Mouse (Mus musculus): Measurements from ENCODE around the gene Vat1.
"Not testable (repeated sequence)": the region's sequence is repeated elsewhere in the genome, so short reads cannot be mapped to it uniquely, and the experiment has no call there.

Vat1 gene

GRCm38 (mm10) chr11:101442127-101442693, 23.8 kb downstream of the Vat1 start, which contains the start of gene Rpl27:
Gene Rpl27, plus strand, starts transcription at chr11:101442298.
- DNase-seq (ENCODE audit: low spot score in 2 of 2) = peak; percentile 89 to 95

GRCm38 (mm10) chr11:101441450-101442126, 24.4 kb downstream of the Vat1 start:
- not testable (repeated sequence) for DNase-seq (ENCODE audit: low spot score in 2 of 2)

DNA sequence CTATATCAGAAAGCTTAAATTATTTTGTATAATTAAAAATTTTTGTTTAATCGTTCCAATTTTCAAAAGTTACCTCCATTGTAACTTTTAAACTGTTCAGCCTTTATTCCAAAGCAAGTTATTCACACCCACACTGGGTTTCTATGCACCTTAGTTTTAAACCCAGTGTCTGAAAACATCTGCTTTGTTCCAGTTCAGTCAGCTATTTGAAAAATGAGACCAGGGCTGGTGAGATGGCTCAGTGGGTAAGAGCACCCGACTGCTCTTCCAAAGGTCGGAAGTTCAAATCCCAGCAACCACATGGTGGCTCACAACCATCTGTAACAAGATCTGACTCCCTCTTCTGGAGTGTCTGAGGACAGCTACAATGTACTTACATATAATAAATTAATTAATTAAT, 28.0 kb downstream of the Vat1 start:
- not testable (repeated sequence) for DNase-seq (ENCODE audit: low spot score in 2 of 2)

DNA sequence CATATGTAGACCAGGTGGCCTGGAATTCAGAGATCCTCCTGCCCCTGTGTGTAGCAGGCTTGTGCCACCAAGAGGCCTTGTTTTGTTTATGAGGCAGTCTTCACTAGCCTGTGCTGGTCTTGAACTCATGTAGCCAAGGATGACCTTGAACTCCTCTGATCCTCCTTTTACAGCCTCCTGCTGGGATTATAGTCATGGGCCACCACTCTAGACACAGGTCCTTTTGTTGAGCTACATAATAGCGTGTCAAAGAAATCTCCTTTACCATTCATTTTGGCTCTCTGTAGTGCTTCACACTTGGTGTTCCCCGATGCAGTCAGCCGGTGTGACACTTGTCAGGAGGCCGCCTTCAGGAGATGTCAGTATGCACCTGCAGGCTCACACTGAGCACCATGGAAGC, 29.1 kb downstream of the Vat1 start:
- DNase-seq (ENCODE audit: low spot score in 2 of 2) = no peak

DNA sequence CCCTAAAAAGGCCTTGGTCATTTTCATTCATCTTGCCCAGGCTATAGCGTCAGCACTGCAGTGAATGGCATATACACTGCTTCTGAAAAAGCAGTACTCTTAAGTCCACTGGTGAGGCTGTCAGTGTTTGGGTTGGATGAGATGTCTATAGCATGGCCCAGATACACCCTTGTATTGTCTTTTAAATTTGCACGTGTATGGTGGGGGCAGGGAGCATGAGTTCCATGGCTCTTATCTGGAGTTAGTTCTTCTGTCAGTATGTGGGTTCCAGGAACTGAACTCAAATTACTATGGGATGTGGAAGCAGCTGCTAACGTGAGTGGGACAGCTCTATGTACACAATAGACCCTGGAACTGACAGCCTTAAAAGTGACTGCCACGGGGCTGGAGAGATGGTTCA, 30.2 kb downstream of the Vat1 start:
- DNase-seq (ENCODE audit: low spot score in 2 of 2) = no peak

DNA sequence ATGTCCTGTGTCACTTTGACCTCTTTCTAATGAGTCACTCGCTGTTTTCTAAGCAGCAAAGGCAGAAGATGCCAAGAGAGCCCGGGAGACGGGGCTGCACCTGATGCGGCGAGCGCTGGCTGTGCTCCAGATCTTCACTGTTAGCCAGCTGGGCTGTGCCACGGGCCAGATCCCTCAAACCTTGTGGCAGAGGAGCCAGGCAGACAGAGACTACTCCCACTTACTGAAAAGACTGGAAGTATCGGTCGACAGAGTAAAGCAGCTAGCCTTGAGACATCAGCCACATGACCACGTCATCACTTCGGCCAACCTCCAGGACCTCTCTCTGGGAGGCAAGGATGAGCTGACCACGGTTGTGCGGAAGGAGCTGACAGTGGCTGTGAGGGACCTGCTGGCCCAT, 32.6 kb downstream of the Vat1 start:
- peak in 1 of 2 experiments; percentile 46 for DNase-seq (ENCODE audit: low spot score in 2 of 2)

DNA sequence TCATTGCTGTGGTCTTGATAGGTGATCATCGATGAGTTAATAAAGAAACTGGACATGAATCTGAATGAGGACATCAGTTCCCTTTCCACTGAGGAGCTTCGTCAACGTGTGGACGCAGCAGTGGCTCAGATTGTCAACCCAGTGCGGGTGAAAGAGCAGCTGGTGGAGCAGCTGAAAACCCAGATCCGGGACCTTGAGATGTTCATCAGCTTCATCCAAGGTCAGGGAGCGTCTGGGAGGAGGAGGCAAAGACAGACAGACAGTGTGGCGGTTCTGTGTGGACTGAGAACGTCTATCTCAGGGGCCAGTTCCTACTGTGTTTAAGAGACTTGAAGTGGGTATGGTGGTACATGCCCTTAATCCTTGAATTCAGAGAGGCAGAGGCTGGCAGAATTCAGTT, 34.7 kb downstream of the Vat1 start:
- no peak for DNase-seq (ENCODE audit: low spot score in 2 of 2)

- no peak for DNase-seq (ENCODE audit: low spot score in 2 of 2)
Observed at GRCm38 (mm10) chr11:101426165-101426564, 39.9 kb downstream of the Vat1 start.

- DNase-seq (ENCODE audit: low spot score in 2 of 2) = peak; percentile 97 to 98
Observed at GRCm38 (mm10) chr11:101424925-101425813, 40.9 kb downstream of the Vat1 start, which contains the start of the genes Rundc1 and Ptges3l. Gene Rundc1, plus strand, starts transcription at chr11:101425085. Gene Ptges3l, minus strand, starts transcription at chr11:101425333.

DNA sequence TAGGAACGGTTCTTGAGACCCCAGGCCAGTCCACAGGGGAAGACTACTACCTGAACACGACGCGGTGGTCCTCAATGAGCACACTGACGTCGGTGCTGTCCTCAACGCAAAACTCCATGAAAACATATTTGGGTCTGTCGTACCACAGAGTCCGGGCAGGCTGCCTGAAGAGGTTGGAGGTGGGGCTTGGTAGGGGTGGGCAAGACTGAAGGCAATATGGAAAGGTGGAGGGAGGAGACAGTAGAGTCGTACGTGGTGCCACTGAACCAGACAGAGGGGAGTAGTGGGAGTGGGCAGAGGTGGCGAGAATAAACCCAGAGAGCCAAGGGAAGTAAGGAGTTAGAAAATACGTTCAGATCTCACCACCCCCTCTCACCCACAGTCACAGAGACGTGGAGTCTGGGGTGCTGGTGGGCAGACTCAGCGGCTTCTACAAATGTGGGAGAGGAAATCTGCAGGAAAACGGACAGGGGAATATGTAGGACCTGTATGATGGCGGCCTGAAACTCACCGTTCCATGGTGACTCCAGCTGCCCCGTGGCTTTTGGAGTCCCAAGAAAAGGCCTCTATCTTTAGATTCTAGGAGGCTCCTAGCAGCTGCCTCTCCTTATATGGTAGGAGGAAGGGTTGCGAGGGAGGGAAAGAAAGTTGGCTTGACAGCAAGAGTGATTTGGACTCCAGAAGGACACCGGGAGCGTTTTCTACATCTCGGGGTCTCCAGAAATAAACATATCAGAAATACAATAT, 41.8 kb downstream of the Vat1 start, which contains the start of gene Gm27029:
Gene Gm27029, minus strand, starts transcription at position 692 of the 747 bp plus-strand sequence.
- DNase-seq (ENCODE audit: low spot score in 2 of 2) = no peak

DNA sequence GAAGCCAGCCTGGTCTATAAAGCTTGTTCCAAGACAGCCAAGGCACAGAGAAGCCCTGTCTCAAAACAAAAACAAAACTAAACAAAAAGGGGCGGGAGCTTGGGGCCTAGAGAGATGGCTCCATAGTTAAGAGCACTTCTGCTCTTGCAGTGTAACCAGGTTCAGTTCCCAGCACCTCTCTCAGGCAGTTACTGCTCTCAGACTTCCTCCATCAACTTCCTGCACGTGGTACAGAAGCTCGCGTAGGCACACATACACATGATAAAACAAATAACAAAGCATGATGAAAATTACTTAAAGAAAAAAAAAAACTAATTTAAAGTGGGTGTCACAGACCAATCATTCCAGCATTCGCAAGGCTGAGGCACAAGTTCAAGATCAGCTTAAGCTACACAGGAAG, 45.9 kb downstream of the Vat1 start:
- DNase-seq (ENCODE audit: low spot score in 2 of 2) = no peak

DNA sequence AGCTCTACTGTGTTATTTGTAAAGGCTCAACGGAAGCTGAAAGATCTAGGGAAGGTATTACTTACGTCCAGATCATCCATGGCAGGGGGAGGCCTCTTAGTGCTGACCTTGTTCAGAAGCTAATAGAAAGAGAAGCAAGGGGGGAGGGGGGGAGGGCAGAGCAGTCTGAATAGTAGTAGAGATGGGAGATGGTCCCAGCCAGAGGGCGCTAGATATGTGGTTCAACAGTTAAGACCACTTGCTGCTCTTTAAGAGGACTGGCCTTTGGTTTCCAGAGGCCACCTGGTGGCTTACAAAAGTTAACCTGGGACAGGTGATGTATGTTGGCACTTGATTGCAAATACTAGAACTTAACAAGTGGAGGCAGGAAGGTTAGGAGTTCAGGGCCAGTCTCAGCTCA, 46.4 kb downstream of the Vat1 start:
- DNase-seq (ENCODE audit: low spot score in 2 of 2) = peak in 1 of 2 experiments; percentile 17

DNA sequence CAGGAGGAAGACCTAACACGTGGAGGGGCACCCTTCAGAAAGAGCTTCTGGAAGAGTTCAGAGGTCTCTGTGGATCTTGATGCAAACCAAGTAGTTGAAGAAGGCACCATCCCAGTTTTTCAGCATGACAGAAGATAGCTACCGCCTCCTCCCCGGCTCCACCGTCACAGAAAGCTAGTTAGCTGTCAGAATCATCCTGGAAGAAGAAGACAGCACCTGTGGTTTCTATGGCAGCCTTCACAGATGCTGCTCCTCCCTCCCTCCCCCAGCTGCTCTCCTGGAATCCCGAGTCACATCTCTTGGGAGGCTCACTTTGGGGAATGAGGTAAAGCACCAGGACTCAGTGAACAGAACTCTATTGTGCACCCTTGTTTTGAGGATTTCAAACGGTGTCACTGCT, 47.0 kb downstream of the Vat1 start:
- DNase-seq (ENCODE audit: low spot score in 2 of 2) = no peak

GRCm38 (mm10) chr11:101417101-101417855, 48.8 kb downstream of the Vat1 start, which contains the start of gene Aarsd1:
Gene Aarsd1, minus strand, starts transcription at chr11:101417615.
- peak; percentile 90 to 94 for DNase-seq (ENCODE audit: low spot score in 2 of 2)

GRCm38 (mm10) chr11:101416433-101417100, 49.5 kb downstream of the Vat1 start:
- no peak for DNase-seq (ENCODE audit: low spot score in 2 of 2)

GRCm38 (mm10) chr11:101415306-101415705, 50.7 kb downstream of the Vat1 start:
- no peak for DNase-seq (ENCODE audit: low spot score in 2 of 2)

Data from cerebellum, postnatal 4 days (tissue).